Mouse (Mus musculus) megakaryocyte-erythroid progenitor cell, adult 5-6 weeks (primary cell): ENCODE results near the gene Apaf1. TPM values are rescaled to one million over a fixed set of nuclear protein-coding genes. Genes with fewer than 3 reads are reported as not detected.

Experiments used
- ATAC-seq: replicated peaks from 2 replicates; pipeline ENCODE4 v1.8.0; 2016; ENCODE audit warnings: mild to moderate bottlenecking, inconsistent platforms; ENCODE audit not compliant: severe bottlenecking, poor library complexity, low FRiP score, low TSS enrichment
- total RNA-seq, 2 experiments: library from RNA; stranded (forward) in 1 of 2; stranded (reverse) in 1 of 2; fragments of 200-1000, 215-1000 nt in 1 of 2; fragments of >200 nt in 1 of 2; fragmentation: Nextera tagmentation in 1 of 2; gene quantifications; 2 replicates each; pipeline ENCODE4 v1.2.3; 2014 to 2017

Apaf1 gene
- total RNA-seq, 2 experiments from 2014 or later = 20.9 to 44.9 TPM

DNA sequence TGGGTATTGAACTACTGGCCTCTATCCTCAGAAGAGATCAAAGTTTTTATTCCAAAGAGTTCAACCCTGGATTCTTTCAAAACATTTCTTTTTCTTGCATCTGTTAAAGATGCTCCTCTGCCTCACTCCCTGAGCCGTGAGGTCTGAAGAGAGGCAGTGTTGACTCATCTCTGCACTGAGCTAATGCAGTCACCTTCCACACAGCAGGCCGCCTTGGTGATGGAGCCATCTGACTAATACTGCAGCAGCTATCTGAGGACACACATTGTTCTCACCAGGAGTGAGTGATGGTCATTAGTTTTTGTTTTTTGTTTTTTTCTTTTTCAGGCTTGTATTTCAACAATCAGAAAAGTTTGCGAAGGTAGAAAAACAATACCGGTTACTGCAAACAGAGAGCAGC lies 10.2 kb upstream of the Apaf1 start:
- no peak for ATAC-seq

DNA sequence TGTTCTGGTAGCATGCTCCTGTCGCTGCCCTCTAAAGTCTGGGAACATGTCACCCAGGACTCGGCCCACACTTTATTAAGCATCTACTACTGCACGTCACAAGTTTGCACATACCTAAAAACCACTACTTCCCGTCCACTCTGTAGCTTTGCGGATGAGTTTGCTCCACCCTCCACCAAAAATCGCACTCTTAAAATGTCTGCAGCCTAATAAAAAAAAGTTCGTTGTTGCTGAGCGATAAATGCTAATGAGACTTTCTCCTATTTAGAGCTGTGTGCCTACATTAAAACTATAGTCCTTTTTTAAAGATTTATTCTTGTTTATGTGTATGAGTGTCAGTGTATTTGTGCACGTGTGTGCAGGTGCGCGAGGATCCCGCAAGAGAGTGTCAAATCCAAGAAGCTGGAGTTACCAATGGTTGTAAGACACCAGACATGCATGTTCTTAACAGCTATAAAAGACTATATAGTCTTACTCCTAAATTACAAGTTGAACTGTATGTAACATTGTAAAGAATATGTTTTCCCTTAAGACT lies 890 bp upstream of the Apaf1 start:
- ATAC-seq = peak; percentile 27; the same call in 1 of the 2 replicates

DNA sequence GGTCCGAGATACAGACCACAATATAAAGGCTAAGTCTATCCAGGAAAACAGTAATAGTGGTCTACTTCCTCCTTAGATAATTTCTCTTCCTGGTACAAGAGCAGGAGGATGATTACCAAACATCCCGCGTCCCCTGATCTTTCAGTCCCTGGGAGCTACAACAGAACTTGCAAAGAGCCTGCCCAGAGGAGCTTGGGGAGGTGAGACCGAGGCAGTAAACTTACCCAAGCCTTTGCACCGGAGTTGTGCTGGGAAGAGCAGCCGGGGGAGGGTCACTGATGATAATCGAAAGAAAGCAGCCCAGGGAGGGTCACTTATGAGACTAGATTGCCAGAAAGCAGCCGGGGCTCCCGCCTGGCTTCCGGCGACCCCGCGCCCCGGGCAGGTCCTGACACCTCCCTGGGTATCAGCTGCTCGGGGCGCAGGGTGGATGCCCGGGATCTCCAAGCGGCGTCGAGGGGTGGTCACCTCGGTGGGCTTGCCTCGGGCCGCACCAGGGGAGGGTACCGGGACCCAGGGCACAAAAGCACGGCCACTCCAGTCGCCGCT lies 537 bp downstream of the Apaf1 start:
- peak; percentile 27 for ATAC-seq

GRCm38 (mm10) chr10:91080540-91080939 lies 2.0 kb downstream of the Apaf1 start:
- ATAC-seq = no peak

DNA sequence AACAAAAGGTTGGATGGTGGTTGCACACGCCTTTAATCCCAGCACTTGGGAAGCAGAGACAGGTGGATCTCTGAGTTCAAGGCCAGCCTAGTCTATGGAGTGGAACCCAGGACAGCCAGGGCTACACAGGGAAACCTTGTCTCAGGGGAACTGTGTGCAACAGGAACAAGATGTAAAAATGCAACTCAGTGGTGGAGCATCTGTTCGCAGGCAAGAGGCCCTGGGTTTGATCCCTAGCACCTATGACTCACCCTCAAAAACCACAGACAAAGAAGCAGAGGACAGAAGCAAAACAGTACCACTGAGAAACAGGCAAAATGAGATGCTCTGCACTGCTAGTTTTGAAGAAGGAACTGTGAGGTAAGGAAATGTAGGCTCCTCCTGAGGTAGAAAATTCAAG lies 5.9 kb downstream of the Apaf1 start:
- ATAC-seq = no peak

DNA sequence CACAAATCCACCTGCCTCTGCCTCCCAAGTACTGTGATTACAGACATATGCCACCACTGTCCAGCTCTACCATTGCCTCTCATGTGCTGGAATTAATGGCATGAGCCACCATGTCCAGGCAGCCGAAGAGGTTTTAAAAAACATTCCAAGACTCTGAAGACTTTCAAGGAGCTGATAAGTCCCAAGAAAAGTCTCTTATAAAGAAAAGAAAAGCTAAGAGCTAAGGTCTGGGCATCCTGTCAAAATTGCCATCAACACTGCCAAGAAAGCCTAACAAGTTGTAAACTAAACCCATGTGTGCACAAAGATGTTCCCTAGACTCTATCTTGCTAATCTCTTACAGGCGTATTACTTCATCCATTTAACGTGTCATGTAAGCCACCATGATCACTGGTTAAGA lies 9.2 kb downstream of the Apaf1 start:
- no peak for ATAC-seq

DNA sequence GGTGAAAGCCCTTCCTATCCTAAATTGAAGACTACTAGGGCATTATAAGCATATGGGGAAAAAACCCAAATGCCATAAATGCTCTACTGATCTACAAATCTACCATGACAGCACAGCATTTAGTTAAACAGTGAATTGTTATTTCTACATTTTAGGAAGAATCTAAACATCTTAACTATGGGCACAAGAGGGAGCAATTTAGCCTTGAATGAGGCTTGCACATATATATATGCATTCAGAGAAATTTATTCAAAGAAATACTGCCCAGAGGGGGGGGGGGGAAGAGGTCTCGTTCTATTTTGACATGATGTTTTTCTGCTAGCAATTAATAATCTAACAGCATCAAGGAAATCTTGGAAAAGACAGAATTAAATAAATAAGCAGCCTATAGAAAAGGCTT lies 10.8 kb downstream of the Apaf1 start:
- peak; percentile 70 for ATAC-seq

GRCm38 (mm10) chr10:91062355-91062754 lies 20.2 kb downstream of the Apaf1 start:
- ATAC-seq = no peak

GRCm38 (mm10) chr10:91060742-91061141 lies 21.8 kb downstream of the Apaf1 start:
- peak; percentile 91 for ATAC-seq

DNA sequence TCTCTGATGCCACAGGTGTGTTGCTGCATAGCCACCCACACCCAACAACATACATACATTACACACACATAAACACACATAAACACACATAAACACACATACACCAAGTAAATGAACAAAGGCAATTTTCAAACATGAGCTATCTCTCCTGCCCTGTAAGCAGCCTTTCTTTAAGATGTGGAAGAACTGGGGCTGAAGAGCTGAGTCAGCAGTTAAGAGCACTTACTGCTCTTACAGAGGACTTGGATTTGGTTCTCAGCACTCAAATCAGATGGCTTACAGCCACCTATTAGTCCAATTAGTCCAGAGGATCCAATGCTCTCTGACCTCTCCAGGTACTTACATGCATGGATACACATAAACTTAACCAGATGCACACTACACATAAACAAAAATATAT lies 29.8 kb downstream of the Apaf1 start:
- no peak for ATAC-seq

GRCm38 (mm10) chr10:91051156-91051555 lies 31.4 kb downstream of the Apaf1 start:
- ATAC-seq = no peak

DNA sequence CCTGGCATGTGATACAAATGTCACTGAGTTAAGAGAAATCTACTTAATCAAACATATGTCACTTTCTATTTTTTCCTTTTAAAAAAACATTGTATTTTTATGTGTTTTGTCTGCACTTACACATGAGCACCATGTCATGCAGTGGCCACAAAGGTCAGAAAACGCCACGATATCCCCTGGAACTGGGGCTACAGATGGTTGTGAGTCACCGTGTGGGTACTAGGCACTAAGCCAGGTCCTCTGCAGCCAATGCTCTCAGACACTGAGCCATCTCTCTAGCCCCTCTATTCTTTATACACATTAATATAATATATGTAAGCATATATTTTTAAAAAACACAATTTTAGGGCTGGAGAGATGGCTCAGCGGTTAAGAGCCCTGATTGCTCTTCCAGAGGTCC lies 32.9 kb downstream of the Apaf1 start:
- no peak for ATAC-seq

DNA sequence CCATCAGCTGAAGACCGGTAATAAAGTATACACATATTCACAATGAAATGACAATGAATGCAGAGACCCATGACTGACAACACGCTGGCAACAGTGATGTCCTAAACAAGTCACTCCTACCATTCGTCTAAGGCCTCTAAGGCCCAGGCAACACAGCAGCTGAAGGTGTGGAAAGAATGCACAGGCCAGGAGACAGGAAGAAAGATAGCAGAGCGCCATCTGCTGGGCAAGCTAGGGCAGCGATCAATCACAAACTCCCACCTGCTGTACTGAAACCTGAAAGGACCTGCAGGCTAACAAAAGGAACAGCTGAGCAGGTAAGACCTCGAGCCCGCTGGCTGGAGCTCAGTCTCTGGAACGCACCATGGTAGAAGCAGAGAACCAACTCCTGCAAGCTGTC lies 48.6 kb downstream of the Apaf1 start:
- ATAC-seq = peak; percentile 87

DNA sequence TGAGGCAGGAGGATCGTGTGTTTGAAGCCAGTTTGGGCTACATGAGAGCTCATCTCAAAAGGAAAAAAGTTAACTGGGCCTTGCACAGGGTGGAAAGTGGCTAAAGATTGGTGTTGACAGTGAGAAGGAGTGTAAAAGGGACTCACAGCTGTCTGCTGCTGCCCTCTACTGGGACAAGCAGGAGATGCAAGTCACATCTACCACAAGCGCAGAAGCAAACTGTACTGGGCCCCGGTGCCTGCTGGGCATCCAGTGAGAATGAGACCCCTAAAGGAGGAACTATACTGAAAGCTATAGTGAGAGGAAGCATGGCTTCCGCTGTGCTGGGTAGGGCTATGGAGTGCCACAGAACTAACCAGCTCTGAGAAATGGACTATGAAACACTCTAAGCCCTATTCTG lies 50.2 kb downstream of the Apaf1 start:
- ATAC-seq = peak; percentile 90

- no peak for ATAC-seq
These were observed 51.4 kb downstream of the Apaf1 start for GRCm38 (mm10) chr10:91031176-91031575.

DNA sequence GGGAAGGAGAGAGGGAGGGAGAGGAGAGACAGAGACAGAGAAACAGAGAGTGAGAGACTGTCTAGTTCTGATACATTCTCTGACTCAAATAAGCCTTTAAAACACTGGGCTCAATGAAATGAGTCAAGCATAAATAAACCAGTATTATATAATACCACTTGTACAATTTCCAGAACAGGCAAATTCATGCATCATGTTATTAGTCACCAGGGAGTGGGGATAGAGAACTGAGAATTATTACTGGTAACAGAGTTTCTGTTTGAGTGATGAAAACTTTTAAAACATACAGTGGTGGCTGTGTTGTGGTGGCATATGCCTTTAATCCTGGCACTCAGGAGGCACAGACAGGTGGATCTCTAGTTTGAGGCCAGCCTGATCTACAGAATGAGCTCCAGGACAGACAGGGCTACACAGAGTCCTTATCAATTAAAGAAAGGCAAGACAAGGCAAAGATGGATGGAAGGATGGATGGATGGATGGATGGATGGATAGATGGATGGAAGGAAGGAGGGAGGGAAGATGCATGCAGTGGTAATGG lies 53.5 kb downstream of the Apaf1 start:
- ATAC-seq = no peak

GRCm38 (mm10) chr10:91027964-91028363 lies 54.6 kb downstream of the Apaf1 start:
- ATAC-seq = no peak

- ATAC-seq = no peak
These were observed 55.1 kb downstream of the Apaf1 start for GRCm38 (mm10) chr10:91027468-91027867.

DNA sequence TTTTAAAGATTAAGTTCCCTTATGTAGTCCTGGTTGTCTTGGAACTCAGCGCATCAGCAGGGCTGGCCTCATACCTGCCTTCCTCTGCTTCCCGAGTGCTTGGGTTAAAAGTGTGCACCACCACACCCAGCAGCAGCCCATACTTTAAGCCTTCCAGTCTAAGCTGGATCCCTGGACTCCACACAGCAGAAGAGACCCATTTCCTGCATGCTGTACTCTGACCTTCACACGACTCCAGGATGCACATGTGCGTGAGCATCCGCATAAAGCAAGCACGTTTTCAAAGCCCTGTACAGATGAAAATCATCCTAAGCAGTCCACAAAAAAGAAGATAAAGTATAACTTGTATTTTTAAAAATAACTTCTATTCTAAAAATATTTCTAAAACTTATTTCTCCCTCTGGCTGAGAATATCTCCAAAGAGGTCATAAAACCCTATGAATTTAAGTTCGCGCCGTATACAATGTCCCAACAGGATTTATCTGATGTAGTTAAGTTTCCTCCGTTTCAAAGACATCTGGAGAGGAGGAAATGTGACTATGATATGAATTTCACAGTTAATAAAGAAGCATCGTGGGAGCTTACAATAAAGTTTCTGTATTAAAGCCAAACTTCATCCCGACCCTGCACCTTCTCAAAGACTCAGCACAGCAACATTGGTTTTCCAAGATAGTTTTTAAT lies 76.6 kb downstream of the Apaf1 start:
- no peak for ATAC-seq

DNA sequence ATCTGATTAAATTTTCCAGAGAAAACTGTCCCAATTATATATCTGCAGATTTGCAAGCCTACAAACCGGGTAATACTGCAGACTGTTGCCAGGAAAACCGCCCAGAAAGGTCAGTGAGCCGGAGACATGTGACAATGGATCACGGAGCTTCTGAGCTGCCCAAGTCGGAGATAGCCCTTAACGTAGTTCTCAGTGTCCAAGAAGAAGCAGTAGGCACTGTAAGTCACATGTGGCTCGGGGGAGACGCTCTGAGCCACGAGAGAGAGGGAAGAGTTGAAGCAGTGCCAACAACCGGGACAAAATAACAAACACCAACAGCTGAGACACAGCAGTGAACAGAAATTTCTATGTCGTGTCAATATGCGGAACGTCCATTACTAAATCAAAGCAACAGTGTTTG lies 81.1 kb downstream of the Apaf1 start:
- no peak for ATAC-seq

- no peak for ATAC-seq
These were observed 82.7 kb downstream of the Apaf1 start for GRCm38 (mm10) chr10:90999899-91000298.
